Mouse (Mus musculus) heart, embryonic 16.5 days (tissue): ENCODE data around the gene Rnf214. TPM values are rescaled to one million over a fixed set of nuclear protein-coding genes. Genes with fewer than 3 reads are reported as not detected.

Source experiments
- ATAC-seq: fragments of 200-750 bp; cut with Nextera tagmentation; replicated peaks from 2 replicates; pipeline ENCODE4 v1.8.0; 2017; ENCODE audit warnings: moderate number of reproducible peaks; ENCODE audit not compliant: insufficient read depth, low FRiP score; ENCODE audit errors: extremely low read depth
- H3K27ac ChIP-seq: fragments of 300-500 bp; sonication (generic); 2 replicates; pipeline ENCODE4 v1.5.1; 2014; ENCODE audit warnings: mild to moderate bottlenecking, low read length, control low read depth, moderate library complexity
- H3K27me3 ChIP-seq: fragments of 300-500 bp; sonication (generic); 2 replicates; pipeline ENCODE4 v1.6.1; 2014; ENCODE audit warnings: low read length, mixed read lengths; ENCODE audit not compliant: control insufficient read depth, insufficient read depth
- H3K36me3 ChIP-seq: fragments of 300-500 bp; sonication (generic); 2 replicates; pipeline ENCODE4 v1.6.1; 2014; ENCODE audit not compliant: control insufficient read depth, insufficient read depth
- H3K4me1 ChIP-seq: fragments of 300-500 bp; sonication (generic); 2 replicates; pipeline ENCODE4 v1.6.1; 2014; ENCODE audit warnings: low read length, mixed read lengths; ENCODE audit not compliant: control insufficient read depth, insufficient read depth
- H3K4me2 ChIP-seq: fragments of 300-500 bp; sonication (generic); 2 replicates; pipeline ENCODE4 v1.6.1; 2014; ENCODE audit warnings: low read depth, mild to moderate bottlenecking, control low read depth, low read length
- H3K4me3 ChIP-seq: fragments of 300-500 bp; sonication (generic); 2 replicates; pipeline ENCODE4 v1.5.1; 2014; ENCODE audit warnings: mild to moderate bottlenecking, control low read depth, low read length
- H3K9ac ChIP-seq: fragments of 300-500 bp; sonication (generic); 2 replicates; pipeline ENCODE4 v1.6.1; 2014; ENCODE audit warnings: low read length, control low read depth
- H3K9me3 ChIP-seq: fragments of 300-500 bp; sonication (generic); replicated peaks from 2 replicates; pipeline ENCODE4 v1.6.1; 2016; ENCODE audit warnings: low read length; ENCODE audit not compliant: control insufficient read depth
- WGBS: fragments of 180-500 bp; shearing (Covaris S2); extraction: QIAGEN DNeasy Blood & Tissue Kit; methylation state at CpG from one replicate; pipeline ENCODE4 v1.1.7; 2014; 5-methylcytosine and 5-hydroxymethylcytosine counted together
- polyA plus RNA-seq: library from polyadenylated mRNA; unstranded; fragments of >200 nt; fragmentation: Nextera tagmentation; extraction: Ambion mirVana; gene quantifications from 2 replicates; pipeline ENCODE4 v1.2.1, GENCODE M21; 2015

Gene Rnf214
- polyA plus RNA-seq, 1 experiment from 2014 or later: 42.3 TPM

DNA sequence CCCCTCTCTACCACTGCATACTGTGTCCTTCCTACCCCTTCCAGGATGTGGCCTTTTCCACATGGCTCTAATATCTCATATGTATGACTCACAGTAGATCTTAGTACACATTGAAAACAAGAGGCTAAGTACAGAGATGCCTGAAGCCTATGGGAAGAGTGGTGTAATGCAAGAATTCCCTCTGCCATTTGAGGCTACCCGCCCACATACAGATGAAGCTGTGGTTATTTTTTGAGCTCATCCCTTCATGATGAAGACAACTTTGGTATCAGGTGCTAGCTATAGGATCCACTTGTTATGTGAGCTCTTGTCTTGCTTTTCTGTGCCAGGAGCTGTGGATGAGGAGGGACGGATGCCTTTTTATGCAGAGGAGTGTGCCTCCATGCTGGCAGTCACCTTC lies 8.9 kb upstream of the Rnf214 start:
- Histone ChIP-seq H3K4me1 (no peaks in the 10 kb centered on the region), H3K4me2 (no peak overlapping the region), H3K27me3 (no peaks in the 10 kb centered on the region), H3K9me3 (no peaks in the 10 kb centered on the region), H3K36me3 (peaks cover 62% of the 10 kb centered on the region), H3K4me3 (no peak overlapping the region), H3K9ac (no peak overlapping the region), H3K27ac (no peak overlapping the region)
- no peak for ATAC-seq
- WGBS: 90% methylated on average over 2 of the region's 2 CpGs

DNA sequence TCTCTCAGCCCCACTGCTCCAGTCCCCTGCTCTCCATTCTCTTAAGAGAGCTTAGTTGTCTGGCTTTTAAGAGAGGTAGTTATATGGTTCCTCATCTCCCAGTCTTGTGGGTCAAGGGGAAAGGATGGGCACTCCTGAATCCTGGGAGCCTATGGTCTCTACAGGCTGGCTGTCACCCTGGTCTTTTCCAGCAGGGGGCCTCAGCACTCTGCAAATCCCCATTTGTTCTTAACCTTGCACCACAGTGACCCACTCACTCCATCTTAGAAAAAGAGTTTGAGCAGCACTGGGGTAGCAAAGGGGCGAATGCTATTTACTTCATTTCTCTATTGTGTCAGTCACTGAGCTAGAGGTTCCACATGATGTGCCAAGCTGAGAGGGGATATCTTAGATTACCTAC lies 5.0 kb upstream of the Rnf214 start:
- H3K27ac ChIP-seq: no peak overlapping the region
- H3K27me3 ChIP-seq: no peaks in the 10 kb centered on the region
- H3K36me3 ChIP-seq: peaks cover 56% of the 10 kb centered on the region
- no peaks in the 10 kb centered on the region for H3K9me3 ChIP-seq
- H3K9ac ChIP-seq: no peak overlapping the region
- no peak overlapping the region for H3K4me3 ChIP-seq
- 56% methylated on average over 1 of the region's 1 CpGs for WGBS
- H3K4me1 ChIP-seq: peaks cover 8% of the 10 kb centered on the region
- no peak for ATAC-seq
- no peak overlapping the region for H3K4me2 ChIP-seq

DNA sequence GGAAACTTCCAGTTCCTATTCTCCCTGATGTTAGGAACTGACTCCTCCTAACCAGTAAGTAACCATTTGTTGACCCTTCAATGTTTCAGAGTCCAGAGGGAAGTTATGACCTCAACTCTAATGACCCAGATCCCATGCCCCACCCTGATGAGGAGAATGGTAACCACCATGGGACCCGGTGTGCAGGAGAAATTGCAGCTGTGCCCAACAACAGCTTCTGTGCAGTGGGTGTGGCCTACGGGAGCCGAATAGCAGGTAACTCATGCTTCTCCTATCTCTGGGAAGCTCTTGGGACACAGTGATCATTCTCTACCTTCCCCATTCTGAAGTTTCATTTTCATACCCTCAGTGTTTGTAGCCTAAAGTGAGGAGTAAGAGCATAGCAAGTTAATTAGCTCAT lies 4.3 kb upstream of the Rnf214 start:
- peaks cover 54% of the 10 kb centered on the region for H3K36me3 ChIP-seq
- no peak for ATAC-seq
- H3K4me3 ChIP-seq: no peak overlapping the region
- H3K4me2 ChIP-seq: no peak overlapping the region
- H3K27me3 ChIP-seq: no peaks in the 10 kb centered on the region
- H3K27ac ChIP-seq: no peak overlapping the region
- no peak overlapping the region for H3K9ac ChIP-seq
- 79% methylated on average over 3 of the region's 3 CpGs for WGBS
- no peaks in the 10 kb centered on the region for H3K9me3 ChIP-seq
- peaks cover 8% of the 10 kb centered on the region for H3K4me1 ChIP-seq

DNA sequence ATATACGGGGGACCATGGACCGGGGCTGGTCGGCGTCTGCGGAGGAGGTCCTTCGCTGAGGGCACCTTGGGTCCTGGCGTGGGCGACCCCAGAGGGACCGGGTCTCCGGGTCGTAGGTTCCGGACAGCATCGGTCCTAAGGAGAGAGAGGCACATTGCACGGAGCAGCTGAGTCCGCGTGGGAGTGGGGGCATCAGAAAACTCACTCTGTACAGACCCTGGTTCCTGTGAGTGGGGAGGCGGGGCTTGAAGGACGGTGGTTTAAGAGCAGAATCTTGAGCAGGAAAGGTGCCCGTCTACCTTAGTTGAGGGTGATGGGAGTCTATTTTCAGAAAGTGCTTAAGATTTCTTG lies 342 bp upstream of the Rnf214 start:
- whole genome bisulfite sequencing: 0% methylated on average over 19 of the region's 19 CpGs
- peak overlapping the region; percentile 61 for H3K4me2 ChIP-seq
- peaks cover 27% of the 10 kb centered on the region for H3K36me3 ChIP-seq
- H3K27ac ChIP-seq: peak overlapping the region; percentile 97
- peak overlapping the region; percentile 96 for H3K4me3 ChIP-seq
- peaks cover 17% of the 10 kb centered on the region for H3K4me1 ChIP-seq
- ATAC-seq: peak; percentile 4; the same call in 1 of the 2 replicates
- no peaks in the 10 kb centered on the region for H3K27me3 ChIP-seq
- H3K9ac ChIP-seq: peak overlapping the region; percentile 89
- no peaks in the 10 kb centered on the region for H3K9me3 ChIP-seq

DNA sequence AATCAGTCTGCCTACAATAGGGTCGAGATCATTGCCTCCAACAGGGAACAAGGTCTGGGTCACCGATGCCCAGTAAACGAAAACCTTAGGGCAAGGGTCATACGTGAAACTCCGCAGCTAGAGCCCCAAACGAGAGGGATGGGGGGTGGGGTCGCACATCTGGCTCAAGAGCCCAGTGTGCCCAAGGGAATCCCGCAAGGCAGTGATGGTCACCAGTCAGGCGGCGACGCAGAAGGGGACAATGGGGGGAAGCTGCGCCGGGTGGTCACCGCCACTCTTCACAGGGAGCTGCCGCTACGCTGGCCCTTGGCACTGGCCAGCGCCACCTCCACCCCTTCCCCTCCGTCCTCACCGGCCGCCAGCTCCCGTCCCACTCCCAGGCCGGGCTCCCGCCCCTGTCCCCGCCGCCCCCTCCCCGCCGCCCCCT lies 887 bp downstream of the Rnf214 start:
- peaks cover 17% of the 10 kb centered on the region for H3K4me1 ChIP-seq
- WGBS: 1% methylated on average over 21 of the region's 27 CpGs
- no peaks in the 10 kb centered on the region for H3K9me3 ChIP-seq
- H3K27me3 ChIP-seq: no peaks in the 10 kb centered on the region
- H3K4me2 ChIP-seq: peak overlapping the region; percentile 61
- H3K4me3 ChIP-seq: peak overlapping the region; percentile 96
- ATAC-seq: peak; percentile 31
- peak overlapping the region; percentile 89 for H3K9ac ChIP-seq
- peak overlapping the region; percentile 97 for H3K27ac ChIP-seq
- peaks cover 23% of the 10 kb centered on the region for H3K36me3 ChIP-seq

DNA sequence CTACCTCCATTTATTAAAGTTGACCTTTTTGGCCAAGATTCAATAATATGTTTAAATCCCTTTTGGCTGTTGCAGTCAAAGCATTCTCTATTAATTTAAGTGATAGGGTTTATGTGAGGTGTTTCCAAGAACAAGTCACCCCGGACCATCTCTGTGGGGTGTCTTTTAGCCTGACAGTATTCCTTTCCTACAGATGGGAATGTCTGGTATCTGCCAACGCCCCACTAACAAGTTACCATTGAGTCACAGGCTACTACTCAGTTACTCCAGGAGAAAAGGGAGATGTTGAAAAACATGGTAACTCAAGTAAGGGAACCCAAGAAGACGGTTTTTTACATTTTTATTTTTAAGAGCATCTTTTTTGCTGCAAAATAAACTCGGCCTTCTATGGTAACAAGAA lies 1.5 kb downstream of the Rnf214 start:
- H3K4me3 ChIP-seq: peak overlapping the region; percentile 96

DNA sequence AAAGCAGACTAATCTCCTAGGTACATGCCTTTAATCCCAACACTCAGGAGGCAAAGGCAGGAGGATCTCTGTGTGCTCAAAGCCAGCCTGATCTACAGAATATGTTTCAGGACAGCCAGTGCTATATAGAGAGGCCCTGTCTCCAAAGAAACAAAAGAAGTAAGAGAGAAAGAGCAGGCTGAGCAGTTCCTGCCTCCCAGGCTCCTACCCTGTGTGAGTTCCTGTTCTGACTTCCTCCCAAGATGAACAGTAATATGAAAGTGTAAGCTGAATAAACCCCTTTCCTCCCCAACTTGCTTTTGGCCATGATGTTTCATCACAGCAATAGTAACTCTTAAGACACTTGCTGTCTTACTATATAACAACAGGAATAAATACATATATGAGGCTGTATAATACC lies 13.0 kb downstream of the Rnf214 start:
- Histone ChIP-seq H3K4me3 (no peak overlapping the region), H3K4me2 (no peak overlapping the region), H3K36me3 (peaks cover 54% of the 10 kb centered on the region), H3K4me1 (no peaks in the 10 kb centered on the region), H3K27me3 (no peaks in the 10 kb centered on the region), H3K27ac (no peak overlapping the region), H3K9ac (no peak overlapping the region), H3K9me3 (no peaks in the 10 kb centered on the region)
- no peak for ATAC-seq

More for the DNA sequence above, 1.5 kb downstream of the Rnf214 start:
- H3K4me1 ChIP-seq: peaks cover 17% of the 10 kb centered on the region
- H3K27me3 ChIP-seq: no peaks in the 10 kb centered on the region
- H3K9me3 ChIP-seq: no peaks in the 10 kb centered on the region
- peaks cover 18% of the 10 kb centered on the region for H3K36me3 ChIP-seq
- H3K9ac ChIP-seq: peak overlapping the region; percentile 89
- no peak for ATAC-seq
- H3K27ac ChIP-seq: no peak overlapping the region
- WGBS: 56% methylated on average over 4 of the region's 4 CpGs
- H3K4me2 ChIP-seq: peak overlapping the region; percentile 61

DNA sequence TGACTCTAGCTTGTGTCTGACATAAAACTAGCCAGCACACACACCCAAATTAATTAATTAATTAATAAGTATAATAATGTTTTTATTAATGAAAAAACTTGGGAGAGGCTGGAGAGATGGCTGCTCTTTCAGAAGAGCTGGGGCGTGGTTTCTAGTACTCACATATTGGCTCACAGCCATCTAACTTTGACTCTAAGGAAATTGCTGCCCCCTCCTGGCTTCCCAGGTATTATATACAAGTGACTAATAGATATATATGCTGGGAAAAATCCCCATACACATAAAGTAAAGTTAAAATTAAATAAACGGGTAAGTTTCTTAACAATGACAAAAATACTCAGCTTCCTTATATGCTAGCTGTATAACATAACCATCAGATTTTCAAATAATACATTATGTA lies 28.8 kb downstream of the Rnf214 start:
- no peak overlapping the region for H3K9ac ChIP-seq
- H3K27ac ChIP-seq: no peak overlapping the region
- H3K4me3 ChIP-seq: no peak overlapping the region
- H3K9me3 ChIP-seq: no peaks in the 10 kb centered on the region
- H3K4me2 ChIP-seq: no peak overlapping the region
- no peak for ATAC-seq
- H3K27me3 ChIP-seq: no peaks in the 10 kb centered on the region
- H3K4me1 ChIP-seq: no peaks in the 10 kb centered on the region
- peaks cover 23% of the 10 kb centered on the region for H3K36me3 ChIP-seq
- 50% methylated on average over 2 of the region's 2 CpGs for WGBS

DNA sequence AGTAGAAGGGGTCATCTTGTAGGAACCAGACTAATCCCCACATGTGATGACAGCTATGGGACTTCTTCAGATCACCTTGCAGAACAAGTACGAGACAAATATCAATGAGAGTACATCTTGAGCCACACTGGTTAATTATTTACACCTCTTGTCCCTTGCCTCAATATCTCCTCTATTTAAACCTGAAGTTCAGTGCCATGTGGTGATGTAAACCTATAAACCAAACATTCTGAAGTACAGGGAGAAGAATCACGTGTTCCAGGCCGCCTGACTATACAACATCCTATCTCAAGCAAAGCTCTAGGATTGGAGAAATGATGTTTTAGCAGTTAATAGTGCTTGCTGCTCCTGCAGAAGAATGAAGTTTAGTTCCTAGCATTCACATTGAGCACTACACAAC lies 36.4 kb downstream of the Rnf214 start:
- WGBS: 83% methylated on average over 3 of the region's 3 CpGs
- H3K36me3 ChIP-seq: peaks cover 55% of the 10 kb centered on the region
- no peaks in the 10 kb centered on the region for H3K9me3 ChIP-seq
- H3K4me3 ChIP-seq: no peak overlapping the region
- no peak overlapping the region for H3K27ac ChIP-seq
- no peak for ATAC-seq
- H3K9ac ChIP-seq: no peak overlapping the region
- no peaks in the 10 kb centered on the region for H3K4me1 ChIP-seq
- no peak overlapping the region for H3K4me2 ChIP-seq
- H3K27me3 ChIP-seq: no peaks in the 10 kb centered on the region

DNA sequence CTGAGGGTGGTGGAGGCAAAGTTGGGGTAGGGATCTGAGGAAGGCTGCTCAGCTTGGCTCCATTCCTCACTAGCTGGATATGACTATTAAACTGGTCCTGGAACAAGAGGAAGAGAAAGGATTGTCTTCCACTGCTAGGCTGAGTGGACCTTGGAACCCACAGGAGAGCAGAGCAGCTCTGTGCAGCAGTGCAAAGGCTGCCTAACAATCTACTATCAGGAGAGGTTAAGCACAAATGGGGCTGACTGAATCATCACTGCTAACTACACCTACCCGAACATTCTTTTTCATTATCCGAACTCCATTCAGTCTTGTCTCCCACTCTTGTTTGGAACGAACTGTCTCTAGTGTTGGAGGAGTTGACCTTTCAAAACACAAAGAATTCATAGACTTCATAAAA lies 37.5 kb downstream of the Rnf214 start:
- ATAC-seq: no peak
- Histone ChIP-seq H3K36me3 (peaks cover 63% of the 10 kb centered on the region), H3K4me2 (no peak overlapping the region), H3K27ac (no peak overlapping the region), H3K9ac (no peak overlapping the region), H3K4me3 (no peak overlapping the region), H3K9me3 (no peaks in the 10 kb centered on the region), H3K4me1 (no peaks in the 10 kb centered on the region), H3K27me3 (no peaks in the 10 kb centered on the region)
- 91% methylated on average over 3 of the region's 3 CpGs for WGBS
